Mouse (Mus musculus) 3T3-L1 (cell line): Measurements from ENCODE around the gene Tmcc1.

ENCODE experiments used
- DNase-seq: peaks from one replicate; pipeline ENCODE4 v3.0.0-alpha.2; 2015; ENCODE audit warnings: low read depth, low spot score

The Tmcc1 gene

DNA sequence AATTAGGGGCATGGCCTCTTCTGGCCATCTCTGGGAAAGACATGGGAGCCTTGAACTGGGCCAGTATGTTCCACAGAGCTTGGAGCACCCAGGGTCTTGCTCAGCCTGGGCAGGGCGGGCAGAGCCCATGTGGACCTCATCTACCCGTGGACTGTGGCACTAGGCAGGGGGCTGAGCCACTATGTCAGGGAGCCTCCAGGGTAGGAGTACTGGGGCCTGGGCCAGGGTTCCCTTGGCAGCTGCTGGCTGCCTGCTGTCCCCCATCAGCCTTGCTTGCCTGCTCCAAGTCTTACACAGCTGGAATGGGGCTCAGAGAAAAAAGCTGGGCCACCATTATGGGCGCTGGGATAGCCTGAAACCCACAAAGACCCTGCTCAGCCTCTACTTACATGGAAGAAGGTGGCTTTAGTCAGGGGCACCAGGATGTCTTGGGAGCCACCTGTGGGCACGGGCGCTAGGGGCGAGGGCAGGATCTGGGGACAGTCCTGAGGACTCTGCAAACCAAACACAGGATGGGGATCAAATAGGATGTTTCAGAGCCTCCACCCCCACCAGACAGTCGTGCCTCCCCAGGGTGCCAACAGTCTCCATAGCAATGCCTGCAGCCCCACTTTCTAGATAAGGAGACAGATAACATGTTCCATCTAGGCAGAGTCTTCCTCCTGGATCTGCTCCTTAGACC, 221.1 kb downstream of the Tmcc1 start:
- no peak for DNase-seq

DNA sequence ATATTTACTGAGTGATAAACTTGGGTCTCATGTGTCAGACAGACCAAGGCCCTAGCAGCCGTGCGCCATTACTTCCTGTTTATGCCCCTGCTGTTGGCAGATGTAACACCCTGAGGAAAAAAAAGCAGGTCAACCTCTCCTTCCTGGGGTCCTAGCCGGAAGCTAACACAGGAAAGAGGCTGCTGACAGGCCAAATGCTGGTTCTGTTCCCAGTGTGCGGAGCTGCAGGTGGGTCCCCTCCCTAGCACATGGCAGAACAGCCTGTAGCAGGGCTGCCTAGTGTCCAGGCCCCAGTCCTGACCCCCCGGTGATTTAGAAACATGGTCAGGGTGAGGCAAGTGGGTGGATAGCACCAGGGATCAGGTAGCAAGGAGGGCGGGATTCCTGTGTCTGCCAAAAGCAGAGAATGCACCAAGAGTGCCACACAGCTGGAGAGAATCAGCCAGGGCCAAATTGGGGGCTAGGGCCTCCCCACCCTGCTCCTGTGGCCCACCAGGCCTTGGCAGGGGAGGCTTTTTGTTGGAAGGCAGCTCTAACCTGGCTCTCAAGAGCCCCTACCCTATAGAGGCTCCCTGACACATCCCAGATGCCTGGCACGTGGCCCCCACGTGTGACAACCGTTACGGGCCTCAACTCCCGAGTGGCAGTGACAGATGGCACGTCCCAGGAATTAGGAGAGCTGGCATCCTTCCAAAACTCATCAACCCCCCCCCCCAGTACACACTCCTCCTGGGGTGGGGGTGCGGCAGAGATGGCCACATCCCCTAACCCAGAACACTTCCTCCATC, 221.8 kb downstream of the Tmcc1 start:
- no peak for DNase-seq

DNA sequence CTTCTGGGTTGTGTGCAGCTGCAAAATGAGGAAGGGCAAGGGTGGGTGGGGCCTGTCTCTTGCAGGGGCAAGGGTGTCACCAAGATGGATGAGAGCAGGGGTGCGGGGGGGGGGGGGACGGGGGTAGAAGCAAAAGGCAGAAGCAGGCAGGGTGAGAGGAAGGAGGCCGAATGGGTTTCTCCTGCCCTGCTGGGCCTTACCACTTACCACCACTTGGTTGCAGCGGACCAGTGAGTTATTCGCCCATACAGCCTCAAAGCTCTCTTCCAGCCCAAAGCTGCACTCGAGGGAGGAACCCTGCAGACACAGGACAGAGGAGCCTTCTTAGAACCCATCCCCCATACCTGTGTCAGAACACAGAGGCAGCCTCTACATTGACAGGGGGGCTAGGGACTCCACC, 223.3 kb downstream of the Tmcc1 start:
- no peak for DNase-seq

DNA sequence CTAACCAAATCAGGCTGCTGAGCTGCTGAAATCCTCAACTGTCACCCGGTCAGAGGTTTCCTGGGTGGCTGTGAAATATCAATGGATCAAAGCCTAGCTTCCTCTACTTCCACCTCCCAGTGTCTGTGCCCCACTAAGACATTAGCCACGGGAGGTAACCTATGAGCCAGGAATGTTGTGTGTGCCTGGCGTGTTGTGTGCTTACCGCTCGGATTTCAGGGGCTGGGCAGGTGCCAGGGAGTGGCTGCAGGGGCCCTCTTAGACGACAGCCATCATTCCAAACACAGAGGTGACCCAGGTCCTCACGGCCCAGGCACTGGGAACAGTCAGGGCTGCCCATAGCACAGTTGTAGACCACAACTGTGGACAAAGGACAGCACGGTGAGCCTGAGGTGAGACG, 224.2 kb downstream of the Tmcc1 start:
- no peak for DNase-seq

DNA sequence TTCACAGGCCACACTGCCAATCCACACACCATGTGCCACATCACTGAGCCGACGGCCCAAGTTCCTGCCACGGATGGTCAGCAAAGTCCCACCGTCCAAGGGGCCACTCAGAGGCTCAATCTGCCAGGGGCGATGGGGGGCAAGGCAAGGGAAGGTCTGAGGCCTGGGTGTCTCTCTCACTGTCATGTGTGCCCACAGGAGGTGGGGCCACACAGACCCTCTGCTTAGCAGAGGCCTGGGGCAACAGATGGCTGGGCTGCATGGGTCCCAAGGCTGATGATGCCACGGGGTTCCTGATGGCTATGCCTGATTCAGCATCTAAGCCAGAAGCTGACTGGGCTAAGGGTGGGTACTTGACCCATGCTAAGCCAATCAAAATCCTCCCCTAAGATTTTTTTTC, 224.6 kb downstream of the Tmcc1 start:
- no peak for DNase-seq
